Mouse (Mus musculus): ENCODE results near the gene 9930111J21Rik1. TPM values are rescaled to one million over a fixed set of nuclear protein-coding genes. Genes with fewer than 3 reads are reported as not detected.
"Not testable (repeated sequence)": the region's sequence is repeated elsewhere in the genome, so short reads cannot be mapped to it uniquely, and the experiment has no call there.

9930111J21Rik1 gene
- polyA plus RNA-seq, 1 experiment: 0.15 TPM

- DNase-seq (ENCODE audit: low read depth): not testable (repeated sequence)
Measured at GRCm38 (mm10) chr11:48923818-48924217, 55.4 kb downstream of the 9930111J21Rik1 start.

GRCm38 (mm10) chr11:48918380-48918779, 60.8 kb downstream of the 9930111J21Rik1 start:
- TF ChIP-seq POLR2A (IDR thresholded peaks at IDR 0.05; ENCODE audit: borderline replicate concordance, extremely low read depth, insufficient read depth, insufficient read length, poor library complexity, severe bottlenecking) (no peak), CTCF (IDR thresholded peaks at IDR 0.05; ENCODE audit: borderline replicate concordance, extremely low read depth, insufficient read depth, insufficient read length) (no peak)
- DNase-seq (ENCODE audit: low read depth): no peak

DNA sequence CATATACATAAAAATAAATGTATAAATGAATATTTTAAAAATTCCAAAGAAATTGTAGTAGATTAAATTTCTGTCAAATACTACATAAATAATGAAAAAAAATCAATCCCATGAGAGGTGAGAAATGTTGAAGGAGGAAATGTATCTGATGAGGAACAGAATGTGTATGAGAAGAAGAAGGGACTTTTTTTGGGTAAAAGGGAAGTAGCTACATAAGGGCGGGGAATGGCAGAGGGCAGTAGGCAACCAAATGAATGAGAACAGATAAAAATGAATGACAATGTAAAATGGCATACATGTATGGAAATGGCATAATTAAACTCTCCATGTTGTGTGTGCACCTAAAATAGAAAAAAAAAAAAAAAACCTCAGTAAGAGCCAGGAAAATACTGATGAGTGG, 65.6 kb downstream of the 9930111J21Rik1 start:
- no peak for TF ChIP-seq POLR2A (IDR thresholded peaks at IDR 0.05; ENCODE audit: borderline replicate concordance, extremely low read depth, insufficient read depth, insufficient read length, poor library complexity, severe bottlenecking)
- TF ChIP-seq CTCF (IDR thresholded peaks at IDR 0.05; ENCODE audit: borderline replicate concordance, extremely low read depth, insufficient read depth, insufficient read length): no peak

DNA sequence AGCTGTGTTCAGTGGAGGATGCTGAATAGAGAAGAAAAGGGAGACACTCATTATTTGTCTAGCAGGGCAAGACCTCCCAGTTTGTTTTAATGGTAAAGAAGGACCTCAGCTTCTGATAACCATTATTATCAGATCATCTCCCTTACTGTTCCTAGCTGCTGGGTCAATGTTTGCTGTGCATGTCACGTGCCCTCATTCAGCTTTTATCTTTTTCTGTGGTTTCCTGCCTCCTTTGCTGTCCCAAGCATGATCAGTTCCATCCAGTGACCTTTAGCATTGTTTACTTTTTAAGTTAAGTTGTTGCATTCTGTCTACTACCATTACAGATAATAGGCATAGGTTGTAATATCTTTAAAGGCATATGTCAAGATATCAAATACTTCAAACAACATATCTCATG, 70.7 kb downstream of the 9930111J21Rik1 start:
- DNase-seq (ENCODE audit: low read depth): no peak
- no peak for TF ChIP-seq POLR2A (IDR thresholded peaks at IDR 0.05; ENCODE audit: borderline replicate concordance, extremely low read depth, insufficient read depth, insufficient read length, poor library complexity, severe bottlenecking)

More for the DNA sequence above, 65.6 kb downstream of the 9930111J21Rik1 start:
- no peak for DNase-seq (ENCODE audit: low read depth)

DNA sequence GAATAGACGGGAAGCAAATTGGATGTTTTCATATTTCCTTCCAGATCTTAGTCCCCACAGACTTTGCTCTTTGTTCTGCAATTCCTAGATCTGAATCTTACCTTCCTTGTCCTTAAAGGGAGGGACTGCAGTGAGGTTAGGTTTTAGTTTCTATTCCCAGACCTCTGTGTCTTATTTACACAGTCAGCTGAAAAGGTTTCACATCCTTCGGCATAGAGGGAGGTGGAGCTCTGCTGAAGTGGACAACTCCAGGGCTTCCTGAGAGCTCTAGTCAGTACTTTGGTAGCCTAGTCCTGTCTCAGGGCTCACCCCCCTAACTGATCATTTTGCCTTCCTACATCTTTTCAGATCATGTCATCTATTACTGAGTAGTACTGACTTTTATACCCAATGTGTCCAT, 77.2 kb downstream of the 9930111J21Rik1 start, which contains the start of gene Gm5431:
Gene Gm5431 (minus strand): TSS at position 194 of the 400 bp plus-strand sequence.
- no peak for DNase-seq (ENCODE audit: low read depth)
- TF ChIP-seq POLR2A (IDR thresholded peaks at IDR 0.05; ENCODE audit: borderline replicate concordance, extremely low read depth, insufficient read depth, insufficient read length, poor library complexity, severe bottlenecking): no peak
- no peak for TF ChIP-seq CTCF (IDR thresholded peaks at IDR 0.05; ENCODE audit: borderline replicate concordance, extremely low read depth, insufficient read depth, insufficient read length)

DNA sequence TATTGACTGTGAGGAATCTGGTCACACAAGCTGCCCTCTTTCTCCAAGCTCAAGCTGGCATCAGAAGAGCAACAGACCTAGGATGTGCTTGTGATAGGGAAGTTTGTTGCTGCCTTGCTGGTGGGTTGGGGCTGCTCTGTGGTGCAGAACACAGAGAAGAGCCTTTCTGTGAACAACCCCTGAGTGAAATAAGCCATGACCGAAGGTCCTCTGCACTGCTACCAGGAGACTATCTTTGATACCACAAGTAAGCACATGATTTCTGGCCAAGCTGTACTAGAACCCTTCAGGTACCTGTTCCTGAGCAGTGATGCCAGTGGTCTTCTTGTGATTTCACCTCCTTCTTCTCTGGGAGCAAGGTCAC, 77.6 kb downstream of the 9930111J21Rik1 start:
- not testable (repeated sequence) for DNase-seq (ENCODE audit: low read depth)

DNA sequence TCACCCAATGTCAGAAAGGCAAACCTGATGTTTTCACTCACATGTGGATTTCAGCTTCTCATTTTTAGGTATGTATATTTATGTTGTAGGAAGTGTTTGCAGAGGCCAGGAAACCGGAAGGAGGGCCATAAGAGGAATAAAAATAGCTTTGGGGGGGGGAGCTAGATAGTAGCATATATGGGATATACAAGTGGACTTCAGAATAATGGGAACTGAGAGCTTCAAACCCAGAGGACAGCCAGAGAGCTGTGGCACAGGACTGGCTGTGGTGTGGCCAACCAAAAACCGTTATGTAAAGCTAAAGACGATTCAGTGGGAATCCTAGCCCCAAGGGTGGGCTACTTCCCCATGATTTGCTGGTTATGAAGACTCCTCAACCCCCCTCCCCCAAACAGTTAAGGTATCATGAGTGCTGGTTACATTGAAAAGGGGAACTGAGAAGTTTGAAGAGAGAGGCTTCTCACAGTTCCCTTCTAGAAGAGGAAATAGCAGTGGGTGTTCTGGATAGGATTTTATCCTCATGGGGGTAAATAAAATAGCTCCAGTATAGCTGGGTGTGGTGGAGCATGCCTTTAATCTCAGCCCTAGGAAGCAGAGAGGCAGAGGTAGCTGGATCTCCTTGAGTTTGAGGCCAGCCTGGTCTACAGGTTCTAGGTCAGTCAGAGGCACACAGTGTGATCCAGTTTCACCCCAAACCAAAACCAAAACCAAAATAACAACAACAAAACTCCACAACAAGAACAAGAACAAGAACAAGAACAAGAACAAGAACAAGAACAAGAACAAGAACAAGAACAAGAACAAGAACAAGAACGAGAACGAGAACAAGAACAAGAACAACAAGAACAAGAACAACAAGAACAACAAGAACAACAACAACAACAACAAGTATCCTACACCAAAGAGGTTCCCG, 78.3 kb downstream of the 9930111J21Rik1 start:
- DNase-seq (ENCODE audit: low read depth): not testable (repeated sequence)

DNA sequence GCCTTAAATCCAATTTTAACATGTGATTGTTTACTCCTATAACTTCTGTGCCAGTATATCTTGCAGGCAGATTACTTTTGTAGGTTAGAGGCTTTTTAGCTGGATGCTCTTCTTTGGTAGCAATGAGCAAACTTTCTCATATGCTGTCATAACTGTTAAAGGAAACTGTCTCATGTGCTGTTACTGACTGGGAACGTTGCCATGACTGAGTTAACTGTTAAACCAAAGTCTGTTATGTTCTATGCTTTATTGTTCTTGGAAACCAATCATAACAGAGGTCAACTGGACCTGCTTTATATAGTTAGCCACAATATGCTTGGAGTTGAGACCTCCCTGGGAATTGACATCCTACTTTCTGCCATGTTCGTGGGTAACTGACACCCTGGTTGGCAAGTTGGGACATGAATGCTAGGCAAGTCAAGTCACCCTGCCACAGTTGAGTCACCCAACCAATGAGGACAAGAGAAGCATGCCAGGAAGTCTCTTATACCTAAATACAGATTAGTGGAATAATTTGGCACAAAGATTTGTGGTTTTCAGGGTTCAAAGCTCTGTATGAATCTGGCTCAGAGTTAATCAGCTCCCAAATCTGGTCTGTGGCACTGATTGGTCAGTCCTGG, 80.3 kb downstream of the 9930111J21Rik1 start:
- no peak for TF ChIP-seq CTCF (IDR thresholded peaks at IDR 0.05; ENCODE audit: borderline replicate concordance, extremely low read depth, insufficient read depth, insufficient read length)
- no peak for TF ChIP-seq POLR2A (IDR thresholded peaks at IDR 0.05; ENCODE audit: borderline replicate concordance, extremely low read depth, insufficient read depth, insufficient read length, poor library complexity, severe bottlenecking)
- DNase-seq (ENCODE audit: low read depth): no peak

Other genes with a start within 250 kb of the 9930111J21Rik1 start
- gene Rack1, start 179.1 kb downstream of the 9930111J21Rik1 start, polyA plus RNA-seq (2012; rRNA removed): 1,339 and 1,725 TPM in 2 replicates
- gene Trim41, start 162.0 kb downstream of the 9930111J21Rik1 start, polyA plus RNA-seq (2012; rRNA removed): 39.3 and 44.2 TPM in 2 replicates
- gene Trim7, start 153.3 kb downstream of the 9930111J21Rik1 start, polyA plus RNA-seq (2012; rRNA removed): 2.6 and 2.8 TPM in 2 replicates
- 34.5 and 47.1 TPM in 2 replicates for gene Gm12184, start 152.7 kb downstream of the 9930111J21Rik1 start, polyA plus RNA-seq (2012; rRNA removed)
- gene Irgm1, start 107.7 kb downstream of the 9930111J21Rik1 start, polyA plus RNA-seq (2012; rRNA removed): 1.2 and 1.9 TPM in 2 replicates
- gene Gm5431, start 77.2 kb downstream of the 9930111J21Rik1 start, polyA plus RNA-seq (2012; rRNA removed): 0.10 and 0.23 TPM in 2 replicates
- gene Psme2b, start 33.2 kb downstream of the 9930111J21Rik1 start, polyA plus RNA-seq (2012; rRNA removed): 0.79 and 0.81 TPM in 2 replicates
- 0.03 TPM in 1 of 2 replicates, not detected in the other for gene Olfr56, start 509 bp downstream of the 9930111J21Rik1 start, polyA plus RNA-seq (2012; rRNA removed)
- gene Gm12185, start 12.8 kb upstream of the 9930111J21Rik1 start, polyA plus RNA-seq (2012; rRNA removed): 0.04 TPM in 1 of 2 replicates, not detected in the other
- 0.07 and 0.13 TPM in 2 replicates for gene Tgtp1, start 14.8 kb upstream of the 9930111J21Rik1 start, polyA plus RNA-seq (2012; rRNA removed)
- gene 9930111J21Rik2, start 71.8 kb upstream of the 9930111J21Rik1 start, polyA plus RNA-seq (2012; rRNA removed): 0.18 and 0.42 TPM in 2 replicates
- 0.11 TPM in 1 of 2 replicates, not detected in the other for gene Tgtp2, start 84.8 kb upstream of the 9930111J21Rik1 start, polyA plus RNA-seq (2012; rRNA removed)
- 0.19 and 0.63 TPM in 2 replicates for gene Ifi47, start 97.2 kb upstream of the 9930111J21Rik1 start, polyA plus RNA-seq (2012; rRNA removed)
- not detected in 2 replicates for gene Olfr1396, start 135.5 kb upstream of the 9930111J21Rik1 start, polyA plus RNA-seq (2012; rRNA removed)
- gene Olfr1395, start 162.9 kb upstream of the 9930111J21Rik1 start, polyA plus RNA-seq (2012; rRNA removed): not detected in 2 replicates
- not detected in 2 replicates for gene Olfr1394, start 175.0 kb upstream of the 9930111J21Rik1 start, polyA plus RNA-seq (2012; rRNA removed)
- 0.06 and 0.16 TPM in 2 replicates for gene Btnl9, start 207.8 kb upstream of the 9930111J21Rik1 start, polyA plus RNA-seq (2012; rRNA removed)
- gene Zfp62, start 223.9 kb upstream of the 9930111J21Rik1 start, polyA plus RNA-seq (2012; rRNA removed): 23.8 and 34.9 TPM in 2 replicates

Data from brain, embryonic 14.5 days (tissue).